Mouse (Mus musculus) liver, adult 2 months (tissue): Measurements from ENCODE around the gene Bphl.

Experiments
- CTCF ChIP-seq: fragments of 200-500 bp; IDR thresholded peaks from 2 replicates; pipeline ENCODE4 v1.5.1; 2011; ENCODE audit warnings: low read depth, low read length, control low read depth
- POLR2A ChIP-seq: fragments of 200-500 bp; IDR thresholded peaks from 2 replicates; pipeline ENCODE4 v1.6.1; 2011; ENCODE audit warnings: low read length, control low read depth; ENCODE audit not compliant: insufficient read depth; ENCODE audit errors: extremely low read depth

- TF ChIP-seq CTCF, result no peak
- no peak for TF ChIP-seq POLR2A
Measured at GRCm38 (mm10) chr13:34079801-34080200, 42.4 kb downstream of the Bphl start.
